Mouse (Mus musculus) kidney, embryonic 14.5 days (tissue): ENCODE data around the gene Zfp260. TPM values are rescaled to one million over a fixed set of nuclear protein-coding genes. Genes with fewer than 3 reads are reported as not detected.
A peak's percentile ranks its signal among the peaks of the same experiment; 100 is the strongest.

ENCODE experiments used
- ATAC-seq: fragments of 200-750 bp; cut with Nextera tagmentation; 2 replicates; pipeline ENCODE4 v1.8.0; 2017; ENCODE audit warnings: moderate number of reproducible peaks, mild to moderate bottlenecking, moderate TSS enrichment, moderate library complexity; ENCODE audit not compliant: low FRiP score, low TSS enrichment
- H3K27ac ChIP-seq: fragments of 300-500 bp; sonication (generic); 2 replicates; pipeline ENCODE4 v1.5.1; 2014; ENCODE audit warnings: low read depth, mild to moderate bottlenecking, low read length, moderate library complexity, mixed read lengths
- H3K27me3 ChIP-seq: fragments of 300-500 bp; sonication (generic); 2 replicates; pipeline ENCODE4 v1.6.1; 2014; ENCODE audit warnings: mild to moderate bottlenecking, low read length; ENCODE audit not compliant: control insufficient read depth, insufficient read depth
- H3K36me3 ChIP-seq: fragments of 300-500 bp; sonication (generic); 2 replicates; pipeline ENCODE4 v1.6.1; 2014; ENCODE audit warnings: low read length, mixed read lengths; ENCODE audit not compliant: control insufficient read depth, insufficient read depth
- H3K4me1 ChIP-seq: fragments of 300-500 bp; sonication (generic); 2 replicates; pipeline ENCODE4 v1.6.1; 2014; ENCODE audit warnings: low read length, mixed read lengths; ENCODE audit not compliant: control insufficient read depth, insufficient read depth
- H3K4me2 ChIP-seq: fragments of 300-500 bp; sonication (generic); replicated peaks from 2 replicates; pipeline ENCODE4 v1.6.1; 2014; ENCODE audit warnings: low read depth, mild to moderate bottlenecking, low read length
- H3K4me3 ChIP-seq: fragments of 300-500 bp; sonication (generic); 2 replicates; pipeline ENCODE4 v1.5.1; 2014; ENCODE audit warnings: mild to moderate bottlenecking, low read length
- H3K9ac ChIP-seq: fragments of 300-500 bp; sonication (generic); 2 replicates; pipeline ENCODE4 v1.6.1; 2014; ENCODE audit warnings: low read depth, mild to moderate bottlenecking, low read length, moderate library complexity
- H3K9me3 ChIP-seq: fragments of 300-500 bp; sonication (generic); 2 replicates; pipeline ENCODE4 v1.6.1; 2016; ENCODE audit warnings: low read length; ENCODE audit not compliant: control insufficient read depth
- WGBS: fragments of 180-500 bp; shearing (Covaris S2); extraction: QIAGEN DNeasy Blood & Tissue Kit; methylation state at CpG from one replicate; pipeline ENCODE4 v1.1.7; 2014; 5-methylcytosine and 5-hydroxymethylcytosine counted together
- polyA plus RNA-seq: library from polyadenylated mRNA; unstranded; fragments of >200 nt; fragmentation: Nextera tagmentation; extraction: Ambion mirVana; gene quantifications from 2 replicates; pipeline ENCODE4 v1.2.1, GENCODE M21; 2014

Gene Zfp260
- polyA plus RNA-seq, 1 experiment from 2014 or later, result 125 TPM

DNA sequence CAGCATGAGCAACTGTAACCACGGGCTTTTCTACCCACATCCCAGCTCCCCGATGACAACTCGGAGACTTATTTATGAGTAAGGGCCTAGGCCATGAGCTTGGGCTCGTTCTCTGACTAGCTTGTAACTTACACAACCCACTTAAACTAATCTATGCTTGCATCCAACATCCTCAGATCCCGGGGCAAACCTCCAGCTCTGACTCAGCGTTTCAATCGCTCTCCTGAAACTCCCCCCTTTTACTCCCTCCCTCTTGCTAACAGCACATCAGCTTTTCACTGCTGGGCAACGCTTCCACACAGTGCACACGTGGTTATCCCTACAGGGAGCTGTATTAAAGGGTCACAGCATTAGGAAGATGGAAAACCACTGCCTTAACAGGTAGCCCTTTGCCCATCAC, 8.1 kb upstream of the Zfp260 start:
- no peak overlapping the region for H3K9ac ChIP-seq
- no peak for ATAC-seq
- H3K27me3 ChIP-seq, result no peaks in the 10 kb centered on the region
- no peak overlapping the region for H3K27ac ChIP-seq
- peaks cover 35% of the 10 kb centered on the region for H3K36me3 ChIP-seq
- H3K4me1 ChIP-seq, result peaks cover 11% of the 10 kb centered on the region
- WGBS, result 90% methylated on average over 9 of the region's 9 CpGs
- no peak overlapping the region for H3K4me2 ChIP-seq
- H3K9me3 ChIP-seq, result 0 out of 2 replicates have a peak, but pooled peaks cover 5% of the 10 kb centered on the region
- no peak overlapping the region for H3K4me3 ChIP-seq

- Histone ChIP-seq H3K9me3 (0 out of 2 replicates have a peak, but pooled peaks cover 5% of the 10 kb centered on the region), H3K36me3 (peaks cover 23% of the 10 kb centered on the region), H3K4me1 (peaks cover 11% of the 10 kb centered on the region), H3K4me2 (peak overlapping the region; percentile 69), H3K27ac (no peak overlapping the region), H3K4me3 (peak overlapping the region; percentile 73), H3K27me3 (no peaks in the 10 kb centered on the region), H3K9ac (peak overlapping the region; percentile 78)
- no peak; the same call in 1 of the 2 replicates for ATAC-seq
- WGBS, result 12% methylated on average over 6 of the region's 6 CpGs
These were observed 5.2 kb upstream of the Zfp260 start for GRCm38 (mm10) chr7:30089405-30089804.

- WGBS, result under 1% methylated on average over 40 of the region's 40 CpGs
- H3K4me3 ChIP-seq, result peak within 1 kb of the TSS; percentile 73
These were observed 4.2 kb upstream of the Zfp260 start, which contains the start of the genes Gm26920 and Zfp566 for GRCm38 (mm10) chr7:30090092-30090969. Gene Gm26920, minus strand, starts transcription at chr7:30090410. Gene Zfp566, minus strand, starts transcription at chr7:30090527.

GRCm38 (mm10) chr7:30090970-30091585, 3.5 kb upstream of the Zfp260 start:
- peak overlapping the region; percentile 32; the same call in 1 of the 2 replicates for H3K9ac ChIP-seq
- H3K4me1 ChIP-seq, result peaks cover 14% of the 10 kb centered on the region
- peak overlapping the region; percentile 73 for H3K4me3 ChIP-seq
- H3K9me3 ChIP-seq, result no peaks in the 10 kb centered on the region
- peaks cover 7% of the 10 kb centered on the region; the same call in 1 of the 2 replicates for H3K36me3 ChIP-seq
- no peak for ATAC-seq
- no peak overlapping the region for H3K27ac ChIP-seq
- no peaks in the 10 kb centered on the region for H3K27me3 ChIP-seq
- 9% methylated on average over 9 of the region's 9 CpGs for WGBS
- peak overlapping the region; percentile 69 for H3K4me2 ChIP-seq

More at GRCm38 (mm10) chr7:30090092-30090969, 4.2 kb upstream of the Zfp260 start, which contains the start of the genes Gm26920 and Zfp566:
- H3K4me2 ChIP-seq, result peak within 1 kb of the TSS; percentile 69
- H3K27ac ChIP-seq, result peak within 1 kb of the TSS; percentile 74
- H3K36me3 ChIP-seq, result peaks cover 14% of the 10 kb centered on the region
- H3K9ac ChIP-seq, result peak within 1 kb of the TSS; percentile 78
- H3K9me3 ChIP-seq, result 0 out of 2 replicates have a peak, but pooled peaks cover 1% of the 10 kb centered on the region
- H3K27me3 ChIP-seq, result no peaks in the 10 kb centered on the region
- H3K4me1 ChIP-seq, result peaks cover 11% of the 10 kb centered on the region
- ATAC-seq, result peak; percentile 90

GRCm38 (mm10) chr7:30092666-30093065, 1.9 kb upstream of the Zfp260 start:
- 81% methylated on average over 9 of the region's 9 CpGs for WGBS
- Histone ChIP-seq H3K4me2 (no peak overlapping the region), H3K27ac (no peak overlapping the region), H3K4me3 (no peak overlapping the region), H3K4me1 (peaks cover 20% of the 10 kb centered on the region), H3K9me3 (no peaks in the 10 kb centered on the region), H3K27me3 (no peaks in the 10 kb centered on the region), H3K36me3 (0 out of 2 replicates have a peak, but pooled peaks cover 2% of the 10 kb centered on the region), H3K9ac (no peak overlapping the region)
- ATAC-seq, result no peak

DNA sequence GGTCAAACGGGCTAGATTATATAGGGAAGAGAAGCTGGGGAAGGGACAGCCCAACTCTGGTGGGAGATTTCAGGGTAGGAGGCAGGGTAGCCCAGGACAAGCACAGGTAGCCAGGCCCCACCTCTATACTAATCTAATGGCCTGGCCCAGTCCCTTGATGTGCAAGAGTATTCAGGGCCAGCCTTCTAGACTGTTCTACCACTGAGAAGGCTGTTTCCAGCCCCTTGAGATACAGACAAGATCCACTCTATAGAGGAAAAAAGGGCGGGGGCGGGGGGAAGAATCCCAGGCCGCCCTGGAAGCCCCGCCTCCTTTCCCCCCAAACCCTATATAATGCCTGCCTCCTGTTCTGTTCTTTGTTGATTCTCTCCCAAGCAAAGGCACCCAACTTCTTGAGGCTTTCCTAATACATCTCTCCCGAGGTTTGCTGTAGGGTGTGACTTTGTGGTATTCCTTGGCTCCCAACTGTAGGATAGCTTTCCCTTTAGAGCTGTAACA, 610 bp upstream of the Zfp260 start:
- Histone ChIP-seq H3K36me3 (peaks cover 9% of the 10 kb centered on the region; the same call in 1 of the 2 replicates), H3K4me3 (peak overlapping the region; percentile 77), H3K9ac (peak overlapping the region; percentile 91; the same call in 1 of the 2 replicates), H3K9me3 (no peaks in the 10 kb centered on the region), H3K4me2 (peak overlapping the region; percentile 45), H3K27me3 (no peaks in the 10 kb centered on the region), H3K27ac (0 out of 2 replicates have a peak overlapping the region, but pooled peaks have one; percentile 97), H3K4me1 (peaks cover 18% of the 10 kb centered on the region)
- WGBS, result 80% methylated on average over 6 of the region's 6 CpGs
- ATAC-seq, result no peak

- Histone ChIP-seq H3K4me2 (peak overlapping the region; percentile 52), H3K9ac (peak overlapping the region; percentile 91), H3K27me3 (no peaks in the 10 kb centered on the region), H3K4me1 (peaks cover 12% of the 10 kb centered on the region; the same call in 1 of the 2 replicates), H3K36me3 (peaks cover 24% of the 10 kb centered on the region), H3K27ac (no peak overlapping the region; the same call in 1 of the 2 replicates), H3K4me3 (peak overlapping the region; percentile 77), H3K9me3 (no peaks in the 10 kb centered on the region)
- ATAC-seq, result no peak
- 2% methylated on average over 5 of the region's 5 CpGs for WGBS
These were observed 1.1 kb downstream of the Zfp260 start for GRCm38 (mm10) chr7:30095551-30096125.

GRCm38 (mm10) chr7:30099297-30099696, 4.7 kb downstream of the Zfp260 start:
- H3K9me3 ChIP-seq, result peaks cover 16% of the 10 kb centered on the region
- H3K4me1 ChIP-seq, result peaks cover 12% of the 10 kb centered on the region; the same call in 1 of the 2 replicates
- H3K36me3 ChIP-seq, result peaks cover 51% of the 10 kb centered on the region
- no peak overlapping the region for H3K27ac ChIP-seq
- no peak overlapping the region for H3K4me2 ChIP-seq
- H3K27me3 ChIP-seq, result no peaks in the 10 kb centered on the region
- no peak for ATAC-seq
- WGBS, result 95% methylated on average over 13 of the region's 13 CpGs
- no peak overlapping the region for H3K9ac ChIP-seq
- no peak overlapping the region for H3K4me3 ChIP-seq
